Mouse (Mus musculus) 416B (cell line): ENCODE results near the gene Aig1.

Experiments used
- DNase-seq: peaks from one replicate; pipeline ENCODE4 v3.0.0; 2011; ENCODE audit warnings: low read depth

Gene Aig1

GRCm38 (mm10) chr10:13775411-13775810 is 93.4 kb downstream of the Aig1 start:
- no peak for DNase-seq

DNA sequence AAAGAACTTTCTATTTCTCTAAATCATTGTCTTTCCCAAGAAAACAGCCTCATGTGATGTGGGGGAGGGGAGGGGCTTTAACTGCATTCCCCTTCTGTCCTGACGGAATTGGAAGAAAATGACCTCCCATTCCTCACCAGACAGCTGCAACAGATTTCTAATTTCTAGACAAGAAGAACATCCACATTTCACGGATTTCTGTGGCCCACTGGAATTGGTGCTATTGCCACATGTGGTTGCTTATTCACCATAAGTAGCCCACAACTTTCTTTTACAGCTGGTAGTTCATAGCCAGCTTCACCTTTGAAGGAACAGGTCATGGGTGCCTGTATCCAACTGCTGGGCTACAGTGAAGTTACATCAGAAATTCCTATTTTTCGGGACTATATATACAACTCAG is 93.9 kb downstream of the Aig1 start:
- no peak for DNase-seq

DNA sequence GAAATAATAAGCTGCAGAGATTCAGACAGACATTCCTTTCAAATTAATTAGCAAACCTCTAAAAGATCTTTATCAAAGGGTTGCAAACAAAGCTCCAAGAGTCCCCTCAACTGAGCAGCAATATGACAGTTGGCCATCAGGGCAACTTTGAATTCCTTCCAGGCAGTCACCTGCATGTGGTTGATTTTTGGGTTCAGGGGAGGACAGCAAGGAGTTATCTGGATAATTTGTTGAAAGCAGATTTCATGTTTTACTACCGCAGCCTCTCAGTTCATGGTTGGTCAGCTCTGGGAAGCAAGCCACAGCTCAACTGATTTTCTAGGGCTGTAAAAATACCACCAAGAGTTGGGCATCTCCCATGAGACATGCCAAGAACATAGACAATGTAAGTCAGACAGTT is 98.1 kb downstream of the Aig1 start:
- DNase-seq: no peak

GRCm38 (mm10) chr10:13769789-13770188 is 99.0 kb downstream of the Aig1 start:
- DNase-seq: no peak

DNA sequence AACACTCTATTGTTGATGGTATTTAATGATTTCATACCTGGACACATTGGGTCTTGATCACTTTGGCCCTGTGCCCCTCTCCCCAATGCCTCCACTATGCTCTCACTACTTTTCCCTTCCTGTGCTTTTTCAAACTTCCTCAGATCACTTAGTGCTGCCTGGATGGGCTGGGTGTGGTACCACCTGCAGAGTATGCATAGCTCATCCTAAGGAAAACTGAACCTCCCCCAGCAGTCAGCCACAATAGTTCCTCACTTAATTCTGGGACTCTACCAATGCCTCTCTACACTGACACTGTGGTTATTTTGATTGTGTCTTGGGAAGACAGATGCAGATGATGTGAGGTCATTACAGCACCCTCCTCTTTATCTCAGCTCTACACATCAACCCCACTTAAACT is 99.9 kb downstream of the Aig1 start:
- DNase-seq: no peak

GRCm38 (mm10) chr10:13767076-13767475 is 101.7 kb downstream of the Aig1 start:
- no peak for DNase-seq

- no peak for DNase-seq
Observed at GRCm38 (mm10) chr10:13763151-13763550, 105.6 kb downstream of the Aig1 start.

GRCm38 (mm10) chr10:13754712-13755111 is 114.1 kb downstream of the Aig1 start:
- DNase-seq: no peak

DNA sequence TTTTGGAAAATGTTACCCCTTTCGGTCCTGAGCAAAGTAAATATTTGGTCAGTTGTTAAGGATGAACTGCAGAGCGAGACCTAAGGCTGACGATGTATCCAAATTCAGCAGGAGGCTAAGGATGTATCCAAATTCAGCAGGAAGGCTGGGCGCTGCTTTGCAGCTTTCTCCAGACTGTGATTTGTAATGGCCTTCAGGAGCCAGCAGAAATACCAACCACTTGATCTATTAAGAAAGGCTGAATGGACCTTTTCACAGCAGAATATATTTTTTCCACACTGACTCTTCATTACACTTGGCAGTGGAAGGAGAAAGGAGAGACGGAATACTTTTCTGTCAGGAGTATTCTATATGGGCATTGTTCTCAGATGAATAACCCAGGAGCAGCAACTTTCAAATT is 115.0 kb downstream of the Aig1 start:
- no peak for DNase-seq

- DNase-seq: no peak
Observed at GRCm38 (mm10) chr10:13739494-13740140, 129.2 kb downstream of the Aig1 start.

- no peak for DNase-seq
Observed at GRCm38 (mm10) chr10:13730039-13730748, 138.6 kb downstream of the Aig1 start.

- no peak for DNase-seq
Observed at GRCm38 (mm10) chr10:13727676-13728075, 141.1 kb downstream of the Aig1 start.

- DNase-seq: no peak
Observed at GRCm38 (mm10) chr10:13726206-13726605, 142.6 kb downstream of the Aig1 start.

DNA sequence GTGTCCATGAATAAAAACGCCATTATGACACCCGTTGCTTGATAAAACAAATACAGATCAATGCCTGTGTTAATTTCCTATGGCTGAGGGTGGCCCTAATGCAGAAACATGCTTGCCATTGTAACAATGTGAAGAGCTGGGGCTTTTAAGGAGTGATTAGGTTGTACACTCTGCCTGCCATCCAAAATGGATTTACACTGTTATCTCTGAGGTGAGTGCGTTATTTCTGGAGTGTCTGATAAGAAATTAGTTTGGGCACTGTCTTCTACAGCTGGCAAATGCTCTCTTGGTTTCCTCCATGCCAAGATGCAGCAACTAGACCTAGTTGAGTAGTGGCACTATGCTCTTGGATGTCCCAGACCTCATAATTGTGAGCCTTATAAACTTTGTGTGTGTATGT is 143.5 kb downstream of the Aig1 start:
- no peak for DNase-seq

GRCm38 (mm10) chr10:13716132-13716531 is 152.6 kb downstream of the Aig1 start:
- DNase-seq: no peak

DNA sequence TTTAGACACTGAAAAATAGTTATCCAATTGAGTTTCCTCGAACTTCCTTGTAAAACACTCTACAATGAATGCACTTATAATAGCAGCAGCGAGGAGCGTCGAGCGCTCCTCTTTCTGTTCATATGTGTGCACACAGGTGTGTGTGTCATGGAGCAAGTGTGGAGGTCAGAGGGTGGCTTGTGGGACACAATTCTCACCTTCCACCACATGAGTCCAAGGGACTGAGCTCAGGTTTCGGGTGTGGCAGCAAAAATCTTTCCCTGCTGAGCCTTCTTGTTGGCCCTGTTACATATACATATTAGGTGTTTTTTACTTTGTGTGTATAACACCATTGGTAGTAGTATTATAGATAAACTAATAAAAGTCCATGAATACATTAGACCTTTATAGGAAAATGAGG is 153.2 kb downstream of the Aig1 start:
- no peak for DNase-seq

DNA sequence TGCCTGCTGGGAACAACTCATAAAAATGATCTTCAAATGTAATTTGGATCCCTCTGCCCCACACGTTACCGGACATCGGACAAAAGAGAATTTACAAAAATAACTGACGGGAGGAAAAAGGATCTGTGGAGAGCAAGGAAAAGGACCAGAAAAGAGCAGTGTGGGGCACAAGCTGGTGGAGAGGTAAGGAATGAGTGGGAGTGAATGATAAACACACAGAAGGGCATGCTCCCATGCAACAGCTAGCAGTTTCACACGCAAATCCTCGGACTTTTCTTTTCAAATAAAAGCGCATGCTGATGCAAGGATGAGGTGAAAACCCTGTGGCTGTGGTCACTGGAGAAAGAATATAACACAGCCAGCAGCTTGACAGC is 153.9 kb downstream of the Aig1 start:
- DNase-seq: no peak

DNA sequence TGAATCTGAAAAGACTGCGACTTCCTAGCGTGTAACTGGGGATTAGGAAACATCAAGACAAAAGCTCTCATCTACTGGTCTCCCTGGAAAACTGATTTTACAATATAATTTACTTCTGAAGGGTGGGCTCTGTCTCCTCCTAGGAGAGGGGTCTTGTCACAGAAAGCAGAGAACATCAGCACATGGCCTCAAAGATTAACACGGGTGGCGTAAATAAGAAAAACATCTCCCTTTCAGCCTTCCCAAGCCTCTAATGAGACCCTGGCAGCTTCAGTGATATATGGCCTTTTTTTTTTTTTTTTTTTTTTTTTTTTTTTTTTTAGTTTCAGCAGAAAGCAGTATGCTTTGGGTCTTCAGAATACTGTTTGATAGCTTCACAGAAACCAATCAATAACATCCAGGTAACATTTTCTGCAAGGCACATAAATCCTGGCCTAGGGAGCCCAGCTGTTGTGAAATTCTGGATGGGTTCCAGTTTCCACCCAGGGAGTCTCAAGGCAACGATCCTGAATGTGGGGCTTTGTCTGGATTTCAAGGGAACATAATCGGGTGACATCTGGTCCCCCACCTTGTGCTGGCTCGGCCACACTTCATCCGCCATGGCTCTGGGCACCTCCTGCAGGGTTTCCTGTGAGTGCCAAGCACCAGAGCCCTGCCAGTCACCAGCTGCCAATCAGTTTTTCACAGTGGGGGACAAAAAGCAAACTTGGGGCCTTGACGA is 154.4 kb downstream of the Aig1 start:
- no peak for DNase-seq

DNA sequence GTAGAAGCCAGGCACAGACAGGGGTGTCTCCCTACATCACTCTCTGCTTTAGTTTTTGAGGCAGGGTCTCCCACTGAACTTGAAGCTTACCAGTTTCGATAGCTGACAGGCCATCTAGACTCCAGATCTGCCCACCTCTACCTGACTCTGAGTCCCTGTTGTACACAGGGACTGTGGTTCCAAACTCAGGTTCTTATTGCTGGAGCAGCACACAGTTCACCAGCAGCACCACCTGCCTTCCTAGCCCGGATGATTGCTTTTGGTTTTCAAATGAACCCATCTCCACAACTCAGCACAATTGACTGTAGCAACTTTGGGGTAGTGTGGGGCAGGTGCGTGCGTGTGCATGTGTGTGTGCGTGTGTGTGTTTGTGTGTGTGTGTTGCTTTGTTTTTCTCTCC is 155.1 kb downstream of the Aig1 start:
- DNase-seq: no peak

GRCm38 (mm10) chr10:13713116-13713515 is 155.7 kb downstream of the Aig1 start:
- DNase-seq: no peak

DNA sequence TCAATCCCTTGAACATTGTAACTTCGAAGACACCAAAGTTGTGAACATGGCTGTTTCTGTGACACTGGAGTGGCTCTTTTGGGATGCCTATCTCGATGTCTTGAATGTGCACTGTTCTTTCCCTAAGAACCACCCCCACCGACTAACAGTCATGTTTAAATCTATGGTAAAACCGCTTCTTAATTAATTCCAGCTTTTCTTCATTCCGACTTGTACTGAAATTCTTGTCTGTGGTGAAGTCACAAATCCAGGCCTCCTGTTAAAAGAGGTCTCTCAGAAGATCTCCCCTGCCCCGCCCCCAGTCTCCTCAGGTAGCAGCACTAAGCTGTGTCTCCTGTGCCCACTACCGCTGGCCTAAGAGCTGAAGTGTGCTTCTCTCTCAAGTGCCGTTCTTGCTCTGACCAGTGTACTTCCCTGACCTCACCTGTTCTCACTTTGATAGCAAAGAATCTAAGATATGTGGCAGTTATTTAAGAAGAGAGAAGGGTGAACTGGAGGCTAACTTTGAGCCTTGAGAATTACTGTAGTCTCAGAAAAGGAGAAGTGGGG is 157.4 kb downstream of the Aig1 start:
- DNase-seq: no peak

DNA sequence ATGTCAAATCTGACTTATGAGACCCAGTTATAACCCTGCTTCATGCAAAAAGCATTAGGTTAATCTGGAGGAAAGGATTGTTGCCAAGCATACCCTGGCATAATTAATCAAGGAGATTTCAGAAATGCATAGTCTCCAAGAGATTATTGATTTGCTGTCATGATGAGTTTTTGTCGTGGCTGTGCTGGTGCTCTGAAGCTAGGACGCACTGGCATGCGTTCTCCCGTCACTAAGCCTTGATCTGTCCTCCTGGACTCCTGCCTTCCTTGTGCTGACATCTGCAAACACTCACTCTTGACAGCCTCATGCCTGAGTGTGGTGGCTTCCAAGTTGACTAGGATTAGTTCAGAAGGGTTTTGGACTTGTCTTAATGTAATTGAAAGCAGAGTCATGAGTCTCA is 163.0 kb downstream of the Aig1 start:
- DNase-seq: no peak

GRCm38 (mm10) chr10:13702688-13703087 is 166.1 kb downstream of the Aig1 start:
- no peak for DNase-seq
